Mouse (Mus musculus): ENCODE measurements at regions not wholly inside any gene's neighbourhood (a gene's known extent, or its start where the extent isn't known, plus 50 kb on each side); places are given as distances from the start of the nearest gene placed in this dataset.
A peak's percentile ranks its signal among the peaks of the same experiment; 100 is the strongest.

GRCm38 (mm10) chr7:72362690-72363089, 56.3 kb upstream of the Mctp2 start:
- H3K9ac ChIP-seq (ENCODE audit: low read depth, low read length): no peak overlapping the region
- 2% methylated on average over 3 of the region's 3 CpGs for WGBS
- no peak overlapping the region for H3K27ac ChIP-seq
- ATAC-seq (replicated peaks; ENCODE audit: low FRiP score, low read depth) (no peak), DNase-seq (ENCODE audit: low spot score) (peak; percentile 84)
- H3K4me3 ChIP-seq (replicated peaks; ENCODE audit: low read depth, low read length): no peak overlapping the region
- no peaks in the 10 kb centered on the region for H3K27me3 ChIP-seq (ENCODE audit: insufficient read depth, low read length)
- H3K9me3 ChIP-seq (replicated peaks; ENCODE audit: low read length): no peaks in the 10 kb centered on the region
- H3K36me3 ChIP-seq (ENCODE audit: insufficient read depth, low read length): no peaks in the 10 kb centered on the region
- no peak overlapping the region for H3K4me2 ChIP-seq (ENCODE audit: low read length)
- no peaks in the 10 kb centered on the region for H3K4me1 ChIP-seq (replicated peaks; ENCODE audit: insufficient read depth, low read length)
- peak; percentile 89 for TF ChIP-seq CTCF (IDR thresholded peaks at IDR 0.05; ENCODE audit: low read depth)

DNA sequence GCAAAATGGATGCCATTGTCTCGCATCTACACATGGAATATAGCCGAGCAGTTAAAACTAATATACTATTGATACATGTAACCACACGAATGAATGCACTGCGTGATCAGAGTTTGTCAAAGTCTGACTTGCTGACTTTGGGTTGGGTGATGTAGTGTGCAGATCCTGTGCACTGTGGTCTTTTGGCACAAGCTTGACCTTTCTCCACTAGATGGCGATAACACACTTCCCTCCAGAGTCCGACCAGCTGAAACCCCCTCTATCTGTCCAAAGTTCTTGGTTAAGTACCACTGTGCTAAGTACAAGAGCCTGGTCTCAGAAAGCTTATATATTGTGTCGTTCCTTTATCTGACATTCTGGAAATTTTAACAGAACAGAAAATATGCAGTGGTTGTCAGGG, 84.9 kb upstream of the Mctp2 start:
- H3K9ac ChIP-seq (ENCODE audit: low read depth, low read length): no peak overlapping the region
- H3K27ac ChIP-seq: no peak overlapping the region
- H3K27me3 ChIP-seq (ENCODE audit: insufficient read depth, low read length): no peaks in the 10 kb centered on the region
- peak; percentile 83 for TF ChIP-seq CTCF (IDR thresholded peaks at IDR 0.05; ENCODE audit: low read depth)
- no peak overlapping the region for H3K4me2 ChIP-seq (ENCODE audit: low read length)
- DNase-seq (ENCODE audit: low spot score) (peak; percentile 77), ATAC-seq (replicated peaks; ENCODE audit: low FRiP score, low read depth) (no peak)
- H3K4me3 ChIP-seq (replicated peaks; ENCODE audit: low read depth, low read length): no peak overlapping the region
- no peaks in the 10 kb centered on the region for H3K36me3 ChIP-seq (ENCODE audit: insufficient read depth, low read length)
- 41% methylated on average over 7 of the region's 7 CpGs for WGBS
- no peaks in the 10 kb centered on the region for H3K4me1 ChIP-seq (replicated peaks; ENCODE audit: insufficient read depth, low read length)
- H3K9me3 ChIP-seq (replicated peaks; ENCODE audit: low read length): no peaks in the 10 kb centered on the region

DNA sequence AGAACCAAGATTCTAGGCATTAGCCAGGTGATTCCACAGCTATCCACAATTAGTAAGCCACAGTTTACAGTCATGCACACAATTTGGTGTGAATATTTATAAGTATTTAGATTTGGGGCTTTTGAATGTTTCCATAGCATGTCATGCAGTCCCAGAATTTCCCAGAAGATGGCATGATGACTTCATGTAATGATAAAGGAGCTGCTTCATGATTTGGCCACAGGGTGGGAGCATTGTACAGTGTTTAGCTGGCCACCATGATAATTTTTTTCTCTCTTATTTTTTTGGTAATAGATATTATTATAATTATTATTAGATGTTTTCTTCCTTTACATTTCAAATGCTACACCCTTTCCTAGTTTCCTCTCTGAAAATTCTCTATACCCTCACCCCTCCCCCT, 93.6 kb upstream of the Mctp2 start:
- DNase-seq (ENCODE audit: low spot score) (peak; percentile 86), ATAC-seq (replicated peaks; ENCODE audit: low FRiP score, low read depth) (0 out of 2 replicates have a peak, but pooled peaks have one; percentile 46)
- no peak overlapping the region for H3K27ac ChIP-seq
- H3K9ac ChIP-seq (ENCODE audit: low read depth, low read length): no peak overlapping the region
- no peaks in the 10 kb centered on the region for H3K27me3 ChIP-seq (ENCODE audit: insufficient read depth, low read length)
- TF ChIP-seq CTCF (IDR thresholded peaks at IDR 0.05; ENCODE audit: low read depth): peak; percentile 99
- no peaks in the 10 kb centered on the region for H3K36me3 ChIP-seq (ENCODE audit: insufficient read depth, low read length)
- no peaks in the 10 kb centered on the region for H3K9me3 ChIP-seq (replicated peaks; ENCODE audit: low read length)
- no peak overlapping the region for H3K4me3 ChIP-seq (replicated peaks; ENCODE audit: low read depth, low read length)
- H3K4me1 ChIP-seq (replicated peaks; ENCODE audit: insufficient read depth, low read length): no peaks in the 10 kb centered on the region
- no peak overlapping the region for H3K4me2 ChIP-seq (ENCODE audit: low read length)

DNA sequence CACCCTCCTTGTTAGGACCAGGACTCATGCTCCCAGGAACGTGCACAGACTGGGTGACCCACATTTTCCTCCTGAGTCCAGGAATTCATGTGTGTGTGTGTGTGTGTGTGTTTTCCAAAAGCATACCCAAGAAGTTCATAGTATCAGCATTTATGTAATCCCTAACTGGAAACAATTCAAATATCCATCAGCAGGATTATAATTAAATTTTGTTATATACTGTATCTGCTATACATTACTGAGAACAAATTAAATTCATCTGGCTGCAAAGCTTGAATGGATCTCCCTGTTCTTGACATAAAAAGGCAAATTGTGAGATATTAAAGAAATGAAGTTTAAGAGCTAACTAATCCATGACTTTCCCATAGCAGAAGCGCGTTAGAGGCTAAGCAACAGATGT, 99.7 kb upstream of the Mctp2 start:
- Histone ChIP-seq H3K4me1 (replicated peaks; ENCODE audit: insufficient read depth, low read length) (no peaks in the 10 kb centered on the region), H3K36me3 (ENCODE audit: insufficient read depth, low read length) (no peaks in the 10 kb centered on the region), H3K4me3 (replicated peaks; ENCODE audit: low read depth, low read length) (no peak overlapping the region), H3K9me3 (replicated peaks; ENCODE audit: low read length) (no peaks in the 10 kb centered on the region), H3K9ac (ENCODE audit: low read depth, low read length) (no peak overlapping the region), H3K27me3 (ENCODE audit: insufficient read depth, low read length) (no peaks in the 10 kb centered on the region), H3K4me2 (ENCODE audit: low read length) (no peak overlapping the region), H3K27ac (no peak overlapping the region)
- DNase-seq (ENCODE audit: low spot score) (no peak), ATAC-seq (replicated peaks; ENCODE audit: low FRiP score, low read depth) (no peak)
- 91% methylated on average over 3 of the region's 3 CpGs for WGBS
- no peak for TF ChIP-seq CTCF (IDR thresholded peaks at IDR 0.05; ENCODE audit: low read depth)

GRCm38 (mm10) chr7:72408409-72408986, 102.1 kb upstream of the Mctp2 start:
- no peaks in the 10 kb centered on the region for H3K27me3 ChIP-seq (ENCODE audit: insufficient read depth, low read length)

GRCm38 (mm10) chr7:72438552-72438951, 132.1 kb upstream of the Mctp2 start:
- Histone ChIP-seq H3K27ac (no peak overlapping the region), H3K27me3 (ENCODE audit: insufficient read depth, low read length) (no peaks in the 10 kb centered on the region), H3K9ac (ENCODE audit: low read depth, low read length) (no peak overlapping the region), H3K4me3 (replicated peaks; ENCODE audit: low read depth, low read length) (no peak overlapping the region), H3K4me1 (replicated peaks; ENCODE audit: insufficient read depth, low read length) (no peaks in the 10 kb centered on the region), H3K9me3 (replicated peaks; ENCODE audit: low read length) (no peaks in the 10 kb centered on the region), H3K4me2 (ENCODE audit: low read length) (no peak overlapping the region), H3K36me3 (ENCODE audit: insufficient read depth, low read length) (no peaks in the 10 kb centered on the region)
- WGBS: 61% methylated on average over 2 of the region's 2 CpGs
- ATAC-seq (replicated peaks; ENCODE audit: low FRiP score, low read depth) (no peak), DNase-seq (ENCODE audit: low spot score) (no peak)
- no peak for TF ChIP-seq CTCF (IDR thresholded peaks at IDR 0.05; ENCODE audit: low read depth)

More at GRCm38 (mm10) chr7:72408409-72408986, 102.1 kb upstream of the Mctp2 start:
- no peak overlapping the region for H3K4me3 ChIP-seq (replicated peaks; ENCODE audit: low read depth, low read length)
- no peak overlapping the region for H3K27ac ChIP-seq
- no peak overlapping the region for H3K4me2 ChIP-seq (ENCODE audit: low read length)
- 39% methylated on average over 6 of the region's 6 CpGs for WGBS
- no peaks in the 10 kb centered on the region for H3K36me3 ChIP-seq (ENCODE audit: insufficient read depth, low read length)
- DNase-seq (ENCODE audit: low spot score) (no peak), ATAC-seq (replicated peaks; ENCODE audit: low FRiP score, low read depth) (no peak)
- TF ChIP-seq CTCF (IDR thresholded peaks at IDR 0.05; ENCODE audit: low read depth): no peak
- no peaks in the 10 kb centered on the region for H3K9me3 ChIP-seq (replicated peaks; ENCODE audit: low read length)
- H3K9ac ChIP-seq (ENCODE audit: low read depth, low read length): no peak overlapping the region
- no peaks in the 10 kb centered on the region for H3K4me1 ChIP-seq (replicated peaks; ENCODE audit: insufficient read depth, low read length)

- 67% methylated on average over 5 of the region's 5 CpGs for WGBS
- no peak for DNase-seq (ENCODE audit: low spot score)
- no peak for ATAC-seq (replicated peaks; ENCODE audit: low FRiP score, low read depth)
Observed at GRCm38 (mm10) chr7:72442001-72442400, 135.6 kb upstream of the Mctp2 start.

More at GRCm38 (mm10) chr7:72442001-72442400, 135.6 kb upstream of the Mctp2 start:
- no peak for TF ChIP-seq CTCF (IDR thresholded peaks at IDR 0.05; ENCODE audit: low read depth)
- Histone ChIP-seq H3K4me3 (replicated peaks; ENCODE audit: low read depth, low read length) (no peak overlapping the region), H3K9ac (ENCODE audit: low read depth, low read length) (no peak overlapping the region), H3K4me2 (ENCODE audit: low read length) (no peak overlapping the region), H3K27me3 (ENCODE audit: insufficient read depth, low read length) (no peaks in the 10 kb centered on the region), H3K4me1 (replicated peaks; ENCODE audit: insufficient read depth, low read length) (no peaks in the 10 kb centered on the region), H3K36me3 (ENCODE audit: insufficient read depth, low read length) (no peaks in the 10 kb centered on the region), H3K9me3 (replicated peaks; ENCODE audit: low read length) (no peaks in the 10 kb centered on the region), H3K27ac (no peak overlapping the region)
